Mouse (Mus musculus) lung, postnatal 10 days (tissue): ENCODE measurements at regions not wholly inside any gene's neighbourhood (a gene's known extent, or its start where the extent isn't known, plus 50 kb on each side); places are given as distances from the start of the nearest gene placed in this dataset.

ENCODE experiments used
- DNase-seq: peaks from one replicate; pipeline ENCODE4 v3.0.0; 2021

DNA sequence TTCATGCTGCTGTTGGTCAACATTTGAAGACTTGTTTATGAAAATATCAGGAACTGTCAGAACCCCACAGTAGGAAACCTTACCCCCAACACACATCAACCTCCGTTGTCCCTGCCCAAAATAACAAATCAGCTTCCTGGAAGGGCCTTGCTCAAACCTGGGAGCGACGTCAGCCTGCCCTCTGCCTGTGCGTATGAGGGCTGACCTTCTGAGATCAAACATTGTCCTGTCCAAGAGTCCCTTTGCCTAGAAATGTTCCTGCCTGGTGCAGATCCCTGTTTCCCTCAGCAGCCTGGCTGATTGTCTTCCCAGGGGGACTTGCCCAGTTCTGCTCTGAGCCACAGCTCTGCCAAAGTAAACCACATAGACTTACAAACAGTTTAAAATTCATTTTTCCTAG, 307.1 kb downstream of the Gadd45g start:
- DNase-seq, result no peak

GRCm38 (mm10) chr13:52154111-52154843, 307.8 kb downstream of the Gadd45g start:
- no peak for DNase-seq

- peak; percentile 63 for DNase-seq
Measured at GRCm38 (mm10) chr13:52154844-52155587, 308.5 kb downstream of the Gadd45g start.

DNA sequence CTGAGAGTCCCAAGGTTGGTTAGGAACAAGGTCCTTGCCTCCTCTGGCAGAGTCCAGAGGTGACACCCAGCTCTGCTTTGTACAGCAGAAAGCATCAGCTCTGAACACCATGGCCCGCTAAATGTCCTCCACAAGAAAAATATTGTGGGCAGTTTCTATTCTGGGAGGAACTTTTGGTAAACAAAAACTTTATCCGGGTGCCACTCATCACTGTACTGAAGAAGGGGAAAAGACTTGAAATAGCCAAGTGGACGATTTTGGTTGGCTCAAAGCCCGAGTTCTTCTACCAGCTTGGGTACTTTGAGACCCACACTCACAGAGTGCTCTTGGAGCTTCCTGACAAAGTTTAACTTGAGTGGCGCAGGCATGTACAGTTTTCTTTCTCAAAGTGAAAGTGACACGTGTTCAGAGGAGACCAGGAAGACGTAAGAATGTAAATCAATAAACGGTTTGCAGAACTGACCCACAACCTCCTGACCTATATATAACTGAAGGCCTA, 309.2 kb downstream of the Gadd45g start:
- DNase-seq, result peak; percentile 37

GRCm38 (mm10) chr13:52162676-52163075, 316.2 kb downstream of the Gadd45g start:
- no peak for DNase-seq

- no peak for DNase-seq
Measured at GRCm38 (mm10) chr13:52165531-52165930, 319.1 kb downstream of the Gadd45g start.

GRCm38 (mm10) chr13:52167968-52168367, 321.5 kb downstream of the Gadd45g start:
- no peak for DNase-seq

DNA sequence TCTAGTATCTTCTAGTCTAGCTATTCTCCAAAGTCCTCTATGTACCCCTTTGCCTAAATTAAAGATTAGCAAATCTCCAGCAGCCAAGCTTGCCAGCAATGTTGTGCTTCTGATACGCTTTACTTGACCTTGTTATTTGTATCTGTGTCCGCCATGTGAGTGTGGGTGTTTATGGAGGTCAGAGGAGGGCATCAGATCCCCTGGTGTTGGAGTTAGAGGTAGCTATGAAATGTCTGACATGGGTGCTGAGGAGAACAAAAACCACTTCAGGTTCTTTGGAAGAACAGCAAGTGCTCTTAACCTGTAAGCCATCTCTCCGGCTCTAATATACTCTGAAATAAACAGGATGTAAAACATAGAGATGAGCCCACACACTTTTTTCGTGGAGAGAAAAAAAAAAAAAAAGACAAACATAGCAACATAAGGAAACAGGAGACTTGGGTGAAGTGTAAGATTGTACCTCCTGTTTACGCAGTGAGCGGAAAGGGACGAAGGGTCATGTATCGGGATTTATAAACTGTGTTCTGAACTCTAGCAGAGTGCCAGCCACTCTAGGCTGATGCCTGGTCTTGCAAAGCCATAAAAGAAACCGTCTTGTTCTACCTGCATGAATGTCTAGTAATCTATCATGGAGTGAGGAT, 326.3 kb downstream of the Gadd45g start:
- DNase-seq, result peak; percentile 25

GRCm38 (mm10) chr13:52175665-52176064, 329.2 kb downstream of the Gadd45g start:
- no peak for DNase-seq

GRCm38 (mm10) chr13:52179977-52180376, 333.5 kb downstream of the Gadd45g start:
- no peak for DNase-seq

- no peak for DNase-seq
Measured at GRCm38 (mm10) chr13:52183635-52184034, 337.2 kb downstream of the Gadd45g start.

DNA sequence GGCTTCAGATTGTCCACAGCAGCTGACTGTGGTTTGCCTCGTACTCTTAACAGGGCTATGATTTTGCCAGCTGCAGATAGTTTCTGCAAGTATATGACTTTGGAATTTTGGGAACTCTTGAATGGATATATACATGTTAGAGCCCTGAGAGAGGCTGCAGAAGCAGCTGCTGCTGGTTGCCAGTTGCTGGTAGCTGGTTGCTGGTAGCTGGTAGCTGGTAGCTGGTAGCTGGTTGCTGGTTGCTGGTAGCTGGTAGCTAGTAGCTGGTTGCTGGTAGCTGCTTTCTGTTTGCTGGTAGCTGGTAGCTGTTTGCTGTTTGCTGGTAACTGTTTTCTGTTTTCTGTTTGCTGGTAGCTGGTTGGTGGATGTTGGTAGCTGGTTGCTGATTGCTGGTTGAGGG, 339.1 kb downstream of the Gadd45g start:
- DNase-seq, result no peak

DNA sequence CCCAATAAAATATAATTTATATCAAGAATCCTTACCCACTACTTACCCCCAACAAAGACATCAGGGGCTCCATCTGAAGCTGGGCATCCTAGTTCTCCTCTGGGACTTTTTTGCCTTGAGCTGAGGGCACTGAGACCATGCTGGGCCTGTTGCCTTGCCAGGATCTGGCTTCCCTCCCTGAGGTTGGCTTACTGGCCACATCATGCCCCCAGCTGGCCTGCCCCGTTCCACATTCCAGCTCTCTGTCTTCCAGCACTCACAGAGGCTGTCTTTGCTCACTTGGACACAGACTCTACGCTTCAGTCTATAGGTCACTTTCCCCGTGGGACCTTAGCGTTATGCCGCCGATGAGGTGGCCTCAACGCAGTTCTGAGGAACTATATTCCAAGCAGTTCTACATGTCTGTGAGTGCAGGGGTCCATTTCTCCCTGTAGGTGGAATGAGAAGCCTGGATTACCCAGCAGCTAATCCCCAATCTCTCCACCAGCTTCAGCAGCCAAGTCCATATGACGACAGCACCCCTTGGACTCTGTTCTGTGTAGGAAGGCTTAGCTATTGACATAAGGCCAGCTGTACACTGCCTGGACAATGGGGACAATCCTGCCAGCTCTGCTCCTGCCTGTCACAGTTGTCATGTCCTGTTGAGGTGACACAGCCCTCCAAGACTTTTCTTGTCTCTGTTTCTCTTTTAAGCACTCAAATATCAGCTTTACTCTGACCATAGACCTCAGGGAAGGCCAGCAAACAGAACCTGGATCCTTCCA, 341.5 kb downstream of the Gadd45g start:
- no peak for DNase-seq

- DNase-seq, result no peak
Measured at GRCm38 (mm10) chr13:52188605-52189003, 342.1 kb downstream of the Gadd45g start.

GRCm38 (mm10) chr13:52189382-52189923, 341.6 kb downstream of the Diras2 start:
- DNase-seq, result no peak

DNA sequence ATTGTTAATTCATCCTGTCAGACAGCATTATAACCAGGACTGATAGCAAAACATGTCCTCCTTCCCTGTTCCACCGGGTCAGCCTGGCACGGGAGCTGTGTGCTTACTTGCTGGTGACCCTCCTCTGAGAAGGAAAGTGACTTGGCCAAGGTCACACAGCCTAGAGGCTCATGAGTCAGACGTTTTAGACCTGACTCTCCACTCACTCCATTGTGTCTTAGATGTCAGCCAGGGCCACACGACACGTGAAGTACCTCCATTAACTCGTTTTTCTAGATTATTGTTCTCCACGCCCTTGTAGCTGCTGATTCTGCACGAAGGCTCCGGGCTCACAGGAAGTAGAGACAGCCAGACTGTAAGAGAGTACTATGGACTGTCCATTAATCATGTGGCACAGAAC, 340.8 kb downstream of the Diras2 start:
- no peak for DNase-seq

- DNase-seq, result no peak
Measured at GRCm38 (mm10) chr13:52190848-52191590, 340.1 kb downstream of the Diras2 start.

DNA sequence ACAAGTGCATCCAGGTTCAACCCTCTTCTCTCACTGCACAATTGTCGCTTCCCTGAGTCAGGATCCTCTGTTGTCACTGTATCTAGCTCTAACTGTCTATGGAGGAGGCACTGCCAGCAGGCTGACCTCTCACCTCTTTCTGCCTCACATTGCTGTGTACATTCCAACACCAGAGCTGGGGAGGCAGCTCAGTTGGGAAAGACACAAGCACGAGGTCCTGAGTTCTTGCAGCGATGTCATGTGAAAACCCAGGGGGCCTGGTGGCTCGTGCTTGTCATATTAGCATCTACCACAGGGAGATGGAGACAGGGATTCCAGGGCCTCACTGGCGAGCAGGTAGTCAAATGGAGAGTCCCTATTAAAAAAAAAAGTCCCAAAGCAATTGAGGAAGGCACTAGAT, 334.2 kb downstream of the Diras2 start:
- peak; percentile 13 for DNase-seq

DNA sequence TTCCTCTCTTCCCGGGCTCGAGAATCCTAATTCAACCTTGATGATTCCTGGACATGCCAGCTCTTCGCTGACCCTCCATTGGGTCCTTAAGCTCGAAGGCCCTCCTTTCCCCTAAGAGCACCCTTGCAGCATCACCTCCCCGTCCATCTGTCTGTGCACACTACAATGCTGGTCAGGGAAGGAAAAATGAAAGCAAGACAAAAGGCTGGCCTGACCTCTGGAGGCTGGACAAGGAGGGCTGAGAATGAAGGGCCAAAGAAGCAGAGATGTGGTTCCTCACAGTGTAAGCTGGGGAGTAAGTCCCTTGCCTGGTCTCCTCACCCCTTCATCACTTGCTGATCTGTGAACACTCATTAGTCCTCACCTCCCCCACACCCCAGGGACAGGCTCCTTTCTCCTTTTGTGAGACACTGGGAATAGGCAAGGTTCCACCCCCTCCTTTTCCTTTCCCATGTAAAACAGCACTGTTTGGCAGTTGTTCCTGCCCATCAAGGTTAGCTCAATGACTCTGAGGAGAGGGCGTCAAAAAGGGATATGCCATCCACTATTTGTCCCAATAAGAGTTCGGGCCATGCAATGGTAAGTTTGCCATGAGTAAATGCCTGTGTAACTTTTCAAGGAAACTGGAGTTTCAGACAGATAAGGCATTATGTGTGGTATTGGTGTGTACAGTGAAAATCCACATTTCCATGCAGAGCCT, 332.3 kb downstream of the Diras2 start:
- no peak for DNase-seq

GRCm38 (mm10) chr13:52202372-52202771, 328.7 kb downstream of the Diras2 start:
- no peak for DNase-seq

DNA sequence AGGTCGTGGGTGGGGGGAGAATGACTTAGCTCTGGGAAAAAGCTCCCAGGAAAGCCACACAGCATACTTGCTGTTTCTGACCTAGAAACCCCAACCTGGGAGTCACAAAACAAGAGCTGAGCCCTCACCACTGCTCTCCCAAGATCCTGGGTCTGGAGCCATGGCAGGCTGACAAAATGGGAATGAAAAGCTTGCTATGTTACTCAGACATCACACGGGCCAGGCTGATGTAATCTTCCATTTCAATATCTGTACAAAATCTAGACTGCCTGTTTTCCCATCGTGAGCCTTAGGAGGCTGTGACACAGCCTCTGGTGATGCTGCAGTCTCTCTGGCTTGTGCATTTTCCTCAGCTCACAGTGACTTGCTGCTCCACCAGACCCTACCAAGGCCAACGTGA, 325.1 kb downstream of the Diras2 start:
- DNase-seq, result no peak
